Mouse (Mus musculus) layer of hippocampus, adult 9-10 months (tissue): ENCODE data around the gene Tmem230.

Experiments
- DNase-seq: peaks from one replicate; pipeline ENCODE4 v3.0.0; 2022; ENCODE audit warnings: low spot score

Gene Tmem230

GRCm38 (mm10) chr2:132233985-132234765 lies 13.4 kb downstream of the Tmem230 start:
- no peak for DNase-seq

GRCm38 (mm10) chr2:132232413-132232945 lies 15.1 kb downstream of the Tmem230 start:
- no peak for DNase-seq

- DNase-seq: no peak
Observed at GRCm38 (mm10) chr2:132224359-132224758, 23.2 kb downstream of the Tmem230 start.

GRCm38 (mm10) chr2:132221611-132222073 lies 26.0 kb downstream of the Tmem230 start:
- peak; percentile 24 for DNase-seq

- no peak for DNase-seq
Observed at GRCm38 (mm10) chr2:132211995-132212656, 35.5 kb downstream of the Tmem230 start.

GRCm38 (mm10) chr2:132210806-132211312 lies 36.7 kb downstream of the Tmem230 start:
- no peak for DNase-seq

- DNase-seq: no peak
Observed at GRCm38 (mm10) chr2:132208246-132208881, 39.2 kb downstream of the Tmem230 start.

- DNase-seq: no peak
Observed at GRCm38 (mm10) chr2:132206316-132206881, 41.2 kb downstream of the Tmem230 start.

GRCm38 (mm10) chr2:132205549-132205948 lies 42.1 kb downstream of the Tmem230 start:
- DNase-seq: no peak

- no peak for DNase-seq
Observed at GRCm38 (mm10) chr2:132203773-132204172, 43.8 kb downstream of the Tmem230 start.

- DNase-seq: no peak
Observed at GRCm38 (mm10) chr2:132203186-132203585, 44.4 kb downstream of the Tmem230 start.

GRCm38 (mm10) chr2:132198017-132198933 lies 49.3 kb downstream of the Tmem230 start:
- no peak for DNase-seq

- DNase-seq: no peak
Observed at GRCm38 (mm10) chr2:132195602-132196001, 52.0 kb downstream of the Tmem230 start.

- no peak for DNase-seq
Observed at GRCm38 (mm10) chr2:132190602-132191161, 56.9 kb downstream of the Tmem230 start.
